Mouse (Mus musculus) limb, embryonic 11.5 days (tissue): ENCODE measurements around the gene Pla2g6. TPM values are rescaled to one million over a fixed set of nuclear protein-coding genes. Genes with fewer than 3 reads are reported as not detected.

ENCODE experiments used
- ATAC-seq: fragments of 200-750 bp; cut with Nextera tagmentation; 2 replicates; pipeline ENCODE4 v1.8.0; 2017; ENCODE audit warnings: low read depth; ENCODE audit not compliant: insufficient number of reproducible peaks, low FRiP score, low TSS enrichment
- DNase-seq: peaks from one replicate; pipeline ENCODE4 v3.0.0-alpha.2; 2015; ENCODE audit warnings: low spot score
- H3K27ac ChIP-seq: fragments of 300-500 bp; sonication (generic); replicated peaks from 2 replicates; pipeline ENCODE4 v1.5.1; 2014; ENCODE audit warnings: low read depth, mild to moderate bottlenecking, low read length
- H3K27me3 ChIP-seq: fragments of 300-500 bp; sonication (generic); 2 replicates; pipeline ENCODE4 v1.6.1; 2014; ENCODE audit warnings: mild to moderate bottlenecking, low read length, mixed read lengths; ENCODE audit not compliant: control insufficient read depth, insufficient read depth
- H3K36me3 ChIP-seq: fragments of 300-500 bp; sonication (generic); 2 replicates; pipeline ENCODE4 v1.6.1; 2014; ENCODE audit warnings: mild to moderate bottlenecking, low read length, moderate library complexity, mixed read lengths; ENCODE audit not compliant: control insufficient read depth, insufficient read depth
- H3K4me1 ChIP-seq: fragments of 300-500 bp; sonication (generic); 2 replicates; pipeline ENCODE4 v1.6.1; 2014; ENCODE audit warnings: low read length, mixed read lengths; ENCODE audit not compliant: control insufficient read depth, insufficient read depth
- H3K4me2 ChIP-seq: fragments of 300-500 bp; sonication (generic); 2 replicates; pipeline ENCODE4 v1.6.1; 2014; ENCODE audit warnings: low read depth, mild to moderate bottlenecking, moderate library complexity; ENCODE audit not compliant: severe bottlenecking
- H3K4me3 ChIP-seq: fragments of 300-500 bp; sonication (generic); 2 replicates; pipeline ENCODE4 v1.5.1; 2014; ENCODE audit warnings: low read depth, low read length
- H3K9ac ChIP-seq: fragments of 300-500 bp; sonication (generic); 2 replicates; pipeline ENCODE4 v1.6.1; 2014; ENCODE audit warnings: mild to moderate bottlenecking, low read length
- H3K9me3 ChIP-seq: fragments of 300-500 bp; sonication (generic); 2 replicates; pipeline ENCODE4 v1.6.1; 2016; ENCODE audit warnings: low read length; ENCODE audit not compliant: control insufficient read depth
- WGBS: fragments of 180-500 bp; shearing (Covaris S2); extraction: QIAGEN DNeasy Blood & Tissue Kit; methylation state at CpG from one replicate; pipeline ENCODE4 v1.1.7; 2014; 5-methylcytosine and 5-hydroxymethylcytosine counted together
- polyA plus RNA-seq: library from polyadenylated mRNA; unstranded; fragments of >200 nt; fragmentation: Nextera tagmentation; extraction: Ambion mirVana; gene quantifications from 2 replicates; pipeline ENCODE4 v1.2.1, GENCODE M21; 2014

Pla2g6 gene
- 10.8 and 11.3 TPM in 2 replicates for polyA plus RNA-seq

GRCm38 (mm10) chr15:79328058-79328938, at the start of gene Pla2g6:
Pla2g6 (minus strand) TSS chr15:79328390.
- 3% methylated on average over 46 of the region's 46 CpGs for WGBS
- DNase-seq, result peak; percentile 100
- peak within 1 kb of the TSS; percentile 69 for H3K9ac ChIP-seq
- H3K4me3 ChIP-seq, result peak within 1 kb of the TSS; percentile 50
- H3K27me3 ChIP-seq, result no peaks in the 10 kb centered on the region
- H3K4me2 ChIP-seq, result peak within 1 kb of the TSS; percentile 85
- H3K9me3 ChIP-seq, result no peaks in the 10 kb centered on the region
- H3K4me1 ChIP-seq, result peaks cover 14% of the 10 kb centered on the region
- peak; percentile 97 for ATAC-seq
- H3K27ac ChIP-seq, result peak within 1 kb of the TSS; percentile 75
- H3K36me3 ChIP-seq, result no peaks in the 10 kb centered on the region

- Histone ChIP-seq H3K36me3 (peaks cover 4% of the 10 kb centered on the region), H3K4me2 (no peak overlapping the region), H3K9ac (no peak overlapping the region), H3K4me3 (no peak overlapping the region), H3K4me1 (no peaks in the 10 kb centered on the region), H3K27ac (no peak overlapping the region), H3K27me3 (no peaks in the 10 kb centered on the region), H3K9me3 (no peaks in the 10 kb centered on the region)
- ATAC-seq (no peak), DNase-seq (no peak)
- 89% methylated on average over 6 of the region's 6 CpGs for WGBS
These were observed 49.5 kb upstream of the Pla2g6 start for GRCm38 (mm10) chr15:79377681-79378080.

- no peaks in the 10 kb centered on the region for H3K4me1 ChIP-seq
- H3K9ac ChIP-seq, result no peak overlapping the region
- H3K36me3 ChIP-seq, result peaks cover 4% of the 10 kb centered on the region
- H3K27me3 ChIP-seq, result no peaks in the 10 kb centered on the region
- H3K27ac ChIP-seq, result no peak overlapping the region
- no peak overlapping the region for H3K4me2 ChIP-seq
- DNase-seq, result no peak
- no peak overlapping the region for H3K4me3 ChIP-seq
- H3K9me3 ChIP-seq, result no peaks in the 10 kb centered on the region
- 49% methylated on average over 3 of the region's 3 CpGs for WGBS
- ATAC-seq, result no peak
These were observed 46.6 kb upstream of the Pla2g6 start for GRCm38 (mm10) chr15:79374760-79375159.

GRCm38 (mm10) chr15:79370281-79370843, 42.2 kb upstream of the Pla2g6 start:
- H3K4me3 ChIP-seq, result no peak overlapping the region
- no peak for ATAC-seq
- 88% methylated on average over 7 of the region's 7 CpGs for WGBS
- DNase-seq, result no peak
- peaks cover 4% of the 10 kb centered on the region; the same call in 1 of the 2 replicates for H3K36me3 ChIP-seq
- no peak overlapping the region for H3K9ac ChIP-seq
- H3K27me3 ChIP-seq, result no peaks in the 10 kb centered on the region
- H3K27ac ChIP-seq, result no peak overlapping the region
- H3K9me3 ChIP-seq, result no peaks in the 10 kb centered on the region
- no peak overlapping the region for H3K4me2 ChIP-seq
- H3K4me1 ChIP-seq, result no peaks in the 10 kb centered on the region

GRCm38 (mm10) chr15:79369452-79370280, 41.5 kb upstream of the Pla2g6 start:
- DNase-seq (no peak), ATAC-seq (no peak; the same call in none of the 2 replicates)
- no peak overlapping the region for H3K4me3 ChIP-seq
- no peak overlapping the region for H3K27ac ChIP-seq
- H3K4me2 ChIP-seq, result no peak overlapping the region
- H3K36me3 ChIP-seq, result peaks cover 4% of the 10 kb centered on the region; the same call in 1 of the 2 replicates
- H3K4me1 ChIP-seq, result no peaks in the 10 kb centered on the region
- H3K9me3 ChIP-seq, result no peaks in the 10 kb centered on the region
- 84% methylated on average over 15 of the region's 15 CpGs for WGBS
- H3K9ac ChIP-seq, result no peak overlapping the region
- H3K27me3 ChIP-seq, result no peaks in the 10 kb centered on the region

- H3K27ac ChIP-seq, result no peak overlapping the region
- ATAC-seq (no peak), DNase-seq (no peak)
- no peaks in the 10 kb centered on the region for H3K9me3 ChIP-seq
- no peak overlapping the region for H3K4me3 ChIP-seq
- H3K4me2 ChIP-seq, result no peak overlapping the region
- no peaks in the 10 kb centered on the region for H3K27me3 ChIP-seq
- H3K36me3 ChIP-seq, result peaks cover 4% of the 10 kb centered on the region
- H3K9ac ChIP-seq, result no peak overlapping the region
- 93% methylated on average over 8 of the region's 8 CpGs for WGBS
- no peaks in the 10 kb centered on the region for H3K4me1 ChIP-seq
These were observed 40.8 kb upstream of the Pla2g6 start for GRCm38 (mm10) chr15:79368861-79369440.

- no peak overlapping the region for H3K27ac ChIP-seq
- H3K4me1 ChIP-seq, result no peaks in the 10 kb centered on the region
- H3K9ac ChIP-seq, result no peak overlapping the region
- no peaks in the 10 kb centered on the region for H3K9me3 ChIP-seq
- no peaks in the 10 kb centered on the region for H3K27me3 ChIP-seq
- no peak for DNase-seq
- ATAC-seq, result no peak
- WGBS, result 76% methylated on average over 14 of the region's 14 CpGs
- no peak overlapping the region for H3K4me3 ChIP-seq
- H3K4me2 ChIP-seq, result no peak overlapping the region
- H3K36me3 ChIP-seq, result peaks cover 7% of the 10 kb centered on the region
These were observed 40.2 kb upstream of the Pla2g6 start for GRCm38 (mm10) chr15:79368313-79368811.

GRCm38 (mm10) chr15:79366402-79366801, 38.2 kb upstream of the Pla2g6 start:
- peaks cover 14% of the 10 kb centered on the region for H3K36me3 ChIP-seq
- no peak overlapping the region for H3K4me3 ChIP-seq
- no peak overlapping the region for H3K27ac ChIP-seq
- no peak for DNase-seq
- no peaks in the 10 kb centered on the region for H3K9me3 ChIP-seq
- no peaks in the 10 kb centered on the region for H3K27me3 ChIP-seq
- no peaks in the 10 kb centered on the region for H3K4me1 ChIP-seq
- H3K9ac ChIP-seq, result no peak overlapping the region
- 92% methylated on average over 5 of the region's 5 CpGs for WGBS
- no peak for ATAC-seq
- H3K4me2 ChIP-seq, result no peak overlapping the region
